Mouse (Mus musculus): ENCODE results near the gene Cygb. TPM values are rescaled to one million over a fixed set of nuclear protein-coding genes. Genes with fewer than 3 reads are reported as not detected.

The Cygb gene
- polyA plus RNA-seq (2015; fragmentation: Nextera tagmentation; extraction: Ambion mirVana), result 18.5 and 23.5 TPM in 2 replicates

GRCm38 (mm10) chr11:116654255-116654821 lies at the start of gene Cygb:
Gene Cygb (minus strand): TSS chr11:116654313.

GRCm38 (mm10) chr11:116653234-116653633 lies 879 bp downstream of the Cygb start, which contains the start of gene Prcd:
Gene Prcd (plus strand): TSS chr11:116653534.

GRCm38 (mm10) chr11:116626299-116627071 lies 27.6 kb downstream of the Cygb start, which contains the start of gene Rhbdf2:
Gene Rhbdf2 (minus strand): TSS chr11:116627019.

Other genes starting within 250 kb of the Cygb start
- 9.4 and 9.8 TPM in 2 replicates for gene Rnf157, start 241.3 kb downstream of the Cygb start, polyA plus RNA-seq (2015; fragmentation: Nextera tagmentation; extraction: Ambion mirVana)
- 25.1 and 26.3 TPM in 2 replicates for gene Ubald2, start 220.2 kb downstream of the Cygb start, polyA plus RNA-seq (2015; fragmentation: Nextera tagmentation; extraction: Ambion mirVana)
- gene Qrich2, start 188.1 kb downstream of the Cygb start, polyA plus RNA-seq (2015; fragmentation: Nextera tagmentation; extraction: Ambion mirVana), result not detected in 2 replicates
- gene Prpsap1, start 160.1 kb downstream of the Cygb start, polyA plus RNA-seq (2015; fragmentation: Nextera tagmentation; extraction: Ambion mirVana), result 52.5 and 54.6 TPM in 2 replicates
- 1.7 and 3.4 TPM in 2 replicates for gene Sphk1, start 123.4 kb downstream of the Cygb start, polyA plus RNA-seq (2015; fragmentation: Nextera tagmentation; extraction: Ambion mirVana)
- gene Ube2o, start 72.9 kb downstream of the Cygb start, polyA plus RNA-seq (2015; fragmentation: Nextera tagmentation; extraction: Ambion mirVana), result 5.8 and 6.1 TPM in 2 replicates
- gene Aanat, start 67.9 kb downstream of the Cygb start, polyA plus RNA-seq (2015; fragmentation: Nextera tagmentation; extraction: Ambion mirVana), result not detected in 2 replicates
- 3.1 and 4.2 TPM in 2 replicates for gene Rhbdf2, start 27.3 kb downstream of the Cygb start, polyA plus RNA-seq (2015; fragmentation: Nextera tagmentation; extraction: Ambion mirVana)
- gene Prcd, start 779 bp downstream of the Cygb start, polyA plus RNA-seq (2015; fragmentation: Nextera tagmentation; extraction: Ambion mirVana), result 3.0 and 3.4 TPM in 2 replicates
- gene St6galnac1, start 121.2 kb upstream of the Cygb start, polyA plus RNA-seq (2015; fragmentation: Nextera tagmentation; extraction: Ambion mirVana), result not detected in 2 replicates
- 23.2 and 30.6 TPM in 2 replicates for gene Mxra7, start 173.7 kb upstream of the Cygb start, polyA plus RNA-seq (2015; fragmentation: Nextera tagmentation; extraction: Ambion mirVana)
- gene Mettl23, start 189.0 kb upstream of the Cygb start, polyA plus RNA-seq (2015; fragmentation: Nextera tagmentation; extraction: Ambion mirVana), result 52.3 and 59.7 TPM in 2 replicates
- 49.2 and 50.4 TPM in 2 replicates for gene Jmjd6, start 189.1 kb upstream of the Cygb start, polyA plus RNA-seq (2015; fragmentation: Nextera tagmentation; extraction: Ambion mirVana)
- 41.9 and 47.9 TPM in 2 replicates for gene Mfsd11, start 198.1 kb upstream of the Cygb start, polyA plus RNA-seq (2015; fragmentation: Nextera tagmentation; extraction: Ambion mirVana)
- gene Srsf2, start 198.8 kb upstream of the Cygb start, polyA plus RNA-seq (2015; fragmentation: Nextera tagmentation; extraction: Ambion mirVana), result 274 and 289 TPM in 2 replicates